Mouse (Mus musculus) liver, embryonic 12.5 days (tissue): ENCODE data around the gene Babam2. TPM values are rescaled to one million over a fixed set of nuclear protein-coding genes. Genes with fewer than 3 reads are reported as not detected.

Experiments
- ATAC-seq: fragments of 200-750 bp; cut with Nextera tagmentation; 2 replicates; pipeline ENCODE4 v1.8.0; 2017; ENCODE audit warnings: moderate number of reproducible peaks, mild to moderate bottlenecking, moderate library complexity
- H3K27ac ChIP-seq: fragments of 300-500 bp; sonication (generic); 2 replicates; pipeline ENCODE4 v1.5.1; 2016; ENCODE audit warnings: mild to moderate bottlenecking
- H3K27me3 ChIP-seq: fragments of 300-500 bp; sonication (generic); replicated peaks from 2 replicates; pipeline ENCODE4 v1.6.1; 2016; ENCODE audit warnings: mild to moderate bottlenecking, moderate library complexity
- H3K36me3 ChIP-seq: fragments of 300-500 bp; sonication (generic); 2 replicates; pipeline ENCODE4 v1.6.1; 2016; ENCODE audit warnings: mild to moderate bottlenecking, moderate library complexity
- H3K4me1 ChIP-seq: fragments of 300-500 bp; sonication (generic); 2 replicates; pipeline ENCODE4 v1.6.1; 2016
- H3K4me2 ChIP-seq: fragments of 300-500 bp; sonication (generic); 2 replicates; pipeline ENCODE4 v1.6.1; 2016; ENCODE audit warnings: mild to moderate bottlenecking, moderate library complexity
- H3K4me3 ChIP-seq: fragments of 300-500 bp; sonication (generic); 2 replicates; pipeline ENCODE4 v1.5.1; 2016; ENCODE audit warnings: mild to moderate bottlenecking, moderate library complexity
- H3K9ac ChIP-seq: fragments of 300-500 bp; sonication (generic); 2 replicates; pipeline ENCODE4 v1.6.1; 2016; ENCODE audit warnings: mild to moderate bottlenecking, moderate library complexity
- H3K9me3 ChIP-seq: fragments of 300-500 bp; sonication (generic); replicated peaks from 2 replicates; pipeline ENCODE4 v1.6.1; 2016; ENCODE audit warnings: mild to moderate bottlenecking, moderate library complexity
- WGBS: fragments of 180-500 bp; shearing (Covaris S2); methylation state at CpG from one replicate; pipeline ENCODE4 v1.1.7; 2016; ENCODE audit not compliant: insufficient replicate concordance; 5-methylcytosine and 5-hydroxymethylcytosine counted together
- polyA plus RNA-seq: library from polyadenylated mRNA; unstranded; fragments of >200 nt; fragmentation: Nextera tagmentation; extraction: Ambion mirVana; gene quantifications from 2 replicates; pipeline ENCODE4 v1.2.1, GENCODE M21; 2016

The Babam2 gene
- polyA plus RNA-seq, 1 experiment from 2014 or later, result 41.3 TPM

GRCm38 (mm10) chr5:32106473-32107140, 409.1 kb downstream of the Babam2 start:
- Histone ChIP-seq H3K4me2 (no peak overlapping the region), H3K36me3 (no peaks in the 10 kb centered on the region), H3K4me3 (no peak overlapping the region), H3K4me1 (peaks cover 18% of the 10 kb centered on the region; the same call in 1 of the 2 replicates), H3K27ac (no peak overlapping the region), H3K9me3 (no peaks in the 10 kb centered on the region), H3K9ac (no peak overlapping the region), H3K27me3 (peaks cover 5% of the 10 kb centered on the region; the same call in 1 of the 2 replicates)
- ATAC-seq, result no peak
- 69% methylated on average over 5 of the region's 5 CpGs for WGBS

DNA sequence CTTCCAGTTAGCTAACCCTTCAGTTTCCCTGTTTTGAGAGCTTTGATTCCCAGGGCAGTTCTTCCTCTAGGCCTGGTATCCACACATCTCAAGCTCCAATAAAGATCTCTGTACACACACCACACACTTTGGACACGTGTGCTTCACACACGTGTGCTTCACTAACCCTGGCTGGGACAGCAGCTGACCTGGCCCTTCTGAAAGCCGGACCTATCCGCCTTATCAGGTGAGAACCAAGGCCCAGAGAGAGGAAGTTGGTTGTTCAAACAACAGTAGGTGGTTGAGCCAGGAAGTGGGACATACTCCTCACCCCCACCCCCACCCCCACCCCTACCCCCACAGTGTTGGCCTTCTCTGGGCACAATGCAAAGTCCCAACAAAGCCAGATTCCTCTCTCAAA, 413.2 kb downstream of the Babam2 start:
- Histone ChIP-seq H3K9me3 (no peaks in the 10 kb centered on the region), H3K27ac (no peak overlapping the region), H3K27me3 (peaks cover 5% of the 10 kb centered on the region; the same call in 1 of the 2 replicates), H3K4me2 (no peak overlapping the region), H3K36me3 (no peaks in the 10 kb centered on the region), H3K9ac (no peak overlapping the region), H3K4me1 (peaks cover 7% of the 10 kb centered on the region; the same call in 1 of the 2 replicates), H3K4me3 (no peak overlapping the region)
- 28% methylated on average over 4 of the region's 4 CpGs for WGBS
- ATAC-seq, result no peak

- ATAC-seq, result no peak
Measured at GRCm38 (mm10) chr5:32112206-32112916, 414.9 kb downstream of the Babam2 start.

DNA sequence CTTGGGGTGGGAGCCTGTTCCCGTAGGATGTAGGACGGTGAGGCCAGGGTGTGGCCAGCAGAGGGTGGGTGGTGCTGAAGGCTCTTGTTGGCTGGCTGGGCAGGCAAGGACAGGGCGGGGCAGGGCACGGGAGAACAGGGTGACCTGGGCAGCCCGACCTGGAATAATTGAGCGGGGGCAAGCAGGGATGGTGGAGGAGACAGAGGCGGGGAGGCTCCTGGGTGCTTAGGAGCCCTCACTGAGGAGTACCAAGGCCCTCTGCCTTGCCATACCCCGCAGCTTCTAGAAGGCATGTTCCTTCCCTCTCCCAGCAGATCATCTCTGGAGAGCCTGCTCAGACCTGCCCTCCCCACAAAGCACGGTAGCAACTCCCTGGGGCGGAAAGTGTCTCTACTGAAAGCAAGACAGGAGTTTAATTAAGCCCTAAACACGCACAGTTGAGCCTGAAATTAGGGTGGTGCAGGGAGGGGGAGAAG, 423.5 kb downstream of the Babam2 start:
- H3K4me1 ChIP-seq, result no peaks in the 10 kb centered on the region
- H3K9me3 ChIP-seq, result no peaks in the 10 kb centered on the region
- H3K27me3 ChIP-seq, result peaks cover 26% of the 10 kb centered on the region
- H3K4me2 ChIP-seq, result no peak overlapping the region
- ATAC-seq, result no peak
- H3K9ac ChIP-seq, result no peak overlapping the region
- no peak overlapping the region for H3K27ac ChIP-seq
- H3K36me3 ChIP-seq, result no peaks in the 10 kb centered on the region
- no peak overlapping the region for H3K4me3 ChIP-seq
- WGBS, result 52% methylated on average over 11 of the region's 11 CpGs

More at GRCm38 (mm10) chr5:32112206-32112916, 414.9 kb downstream of the Babam2 start:
- WGBS, result 26% methylated on average over 7 of the region's 7 CpGs
- no peak overlapping the region for H3K27ac ChIP-seq
- H3K36me3 ChIP-seq, result no peaks in the 10 kb centered on the region
- H3K4me1 ChIP-seq, result peaks cover 7% of the 10 kb centered on the region; the same call in 1 of the 2 replicates
- H3K27me3 ChIP-seq, result peaks cover 5% of the 10 kb centered on the region; the same call in 1 of the 2 replicates
- no peak overlapping the region for H3K9ac ChIP-seq
- no peak overlapping the region for H3K4me2 ChIP-seq
- no peaks in the 10 kb centered on the region for H3K9me3 ChIP-seq
- no peak overlapping the region for H3K4me3 ChIP-seq

DNA sequence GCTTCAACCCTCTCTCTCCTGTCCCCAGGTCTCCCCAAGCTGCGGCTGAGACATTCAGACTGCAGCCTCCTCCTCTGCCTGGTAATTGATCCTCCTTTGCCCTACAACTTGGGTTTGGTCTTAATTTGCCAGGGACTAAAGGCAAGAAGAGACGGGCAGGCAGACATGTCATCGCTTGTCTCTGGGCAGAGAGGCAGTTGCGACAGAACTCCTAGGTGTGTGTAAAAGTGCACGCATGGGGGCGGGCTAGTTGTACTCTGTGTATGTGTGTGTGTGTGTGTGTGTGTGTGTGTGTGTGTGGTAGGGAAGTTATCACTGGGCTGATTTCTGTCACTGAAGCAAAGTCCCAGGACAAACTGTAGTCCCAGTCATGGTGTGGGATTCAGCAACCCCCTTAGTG, 424.5 kb downstream of the Babam2 start:
- WGBS, result 52% methylated on average over 6 of the region's 6 CpGs
- Histone ChIP-seq H3K4me1 (no peaks in the 10 kb centered on the region), H3K4me2 (no peak overlapping the region), H3K9ac (no peak overlapping the region), H3K27ac (no peak overlapping the region), H3K27me3 (peaks cover 30% of the 10 kb centered on the region), H3K4me3 (no peak overlapping the region), H3K9me3 (no peaks in the 10 kb centered on the region), H3K36me3 (no peaks in the 10 kb centered on the region)
- no peak for ATAC-seq

DNA sequence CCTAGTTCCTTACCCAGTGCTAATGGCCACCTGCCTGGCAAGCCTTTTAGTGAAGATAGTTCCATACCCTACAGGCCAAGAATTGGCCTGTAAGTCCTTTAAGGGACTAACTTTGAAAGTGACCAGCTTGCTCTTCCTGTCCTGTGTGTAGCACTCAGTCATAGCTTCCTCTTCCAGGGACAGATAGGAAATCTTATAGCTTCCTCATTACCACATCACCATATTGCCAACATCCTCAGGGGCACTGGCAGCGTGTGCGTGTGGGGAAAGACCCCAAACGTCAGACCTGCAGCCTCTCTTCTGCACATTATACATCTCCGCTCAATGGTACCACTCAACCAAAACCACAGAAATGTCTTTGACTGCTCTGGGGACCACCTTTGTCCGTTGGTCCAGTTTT, 424.9 kb downstream of the Babam2 start:
- H3K4me2 ChIP-seq, result no peak overlapping the region
- ATAC-seq, result no peak
- H3K4me1 ChIP-seq, result no peaks in the 10 kb centered on the region
- no peaks in the 10 kb centered on the region for H3K9me3 ChIP-seq
- peaks cover 30% of the 10 kb centered on the region for H3K27me3 ChIP-seq
- no peak overlapping the region for H3K9ac ChIP-seq
- H3K4me3 ChIP-seq, result no peak overlapping the region
- H3K36me3 ChIP-seq, result no peaks in the 10 kb centered on the region
- 27% methylated on average over 5 of the region's 5 CpGs for WGBS
- H3K27ac ChIP-seq, result no peak overlapping the region

DNA sequence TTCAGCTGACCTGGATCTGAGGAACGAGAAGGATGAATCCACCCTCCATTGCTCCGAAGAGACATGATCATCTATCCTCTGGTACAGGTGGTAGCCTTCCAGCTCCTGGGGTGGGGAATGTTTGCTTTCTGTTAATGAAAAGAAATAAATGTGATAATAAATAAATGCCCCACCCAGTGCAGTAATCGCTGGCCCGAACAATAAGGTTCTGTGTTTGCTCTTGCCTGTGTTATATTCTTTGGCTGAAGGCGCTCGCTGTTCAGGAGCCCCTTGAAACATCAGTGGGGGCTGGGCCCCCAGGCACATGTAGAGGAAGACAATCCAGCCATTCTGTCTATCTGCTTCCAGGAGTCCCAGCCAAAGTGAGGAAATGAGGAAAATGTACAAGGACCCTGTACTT, 427.5 kb downstream of the Babam2 start:
- no peak overlapping the region for H3K27ac ChIP-seq
- WGBS, result 77% methylated on average over 6 of the region's 6 CpGs
- no peak overlapping the region for H3K4me2 ChIP-seq
- no peak overlapping the region for H3K9ac ChIP-seq
- H3K36me3 ChIP-seq, result no peaks in the 10 kb centered on the region
- H3K27me3 ChIP-seq, result peaks cover 42% of the 10 kb centered on the region
- no peak for ATAC-seq
- H3K9me3 ChIP-seq, result no peaks in the 10 kb centered on the region
- H3K4me1 ChIP-seq, result no peaks in the 10 kb centered on the region
- no peak overlapping the region for H3K4me3 ChIP-seq

GRCm38 (mm10) chr5:32127226-32127625, 429.7 kb downstream of the Babam2 start:
- H3K27ac ChIP-seq, result no peak overlapping the region
- peaks cover 53% of the 10 kb centered on the region for H3K27me3 ChIP-seq
- no peak overlapping the region for H3K9ac ChIP-seq
- H3K4me1 ChIP-seq, result no peaks in the 10 kb centered on the region
- no peaks in the 10 kb centered on the region for H3K36me3 ChIP-seq
- H3K9me3 ChIP-seq, result no peaks in the 10 kb centered on the region
- 61% methylated on average over 3 of the region's 3 CpGs for WGBS
- H3K4me2 ChIP-seq, result no peak overlapping the region
- H3K4me3 ChIP-seq, result no peak overlapping the region
- ATAC-seq, result no peak

GRCm38 (mm10) chr5:32127927-32128326, 430.4 kb downstream of the Babam2 start:
- H3K4me3 ChIP-seq, result no peak overlapping the region
- H3K4me2 ChIP-seq, result no peak overlapping the region
- 35% methylated on average over 3 of the region's 3 CpGs for WGBS

DNA sequence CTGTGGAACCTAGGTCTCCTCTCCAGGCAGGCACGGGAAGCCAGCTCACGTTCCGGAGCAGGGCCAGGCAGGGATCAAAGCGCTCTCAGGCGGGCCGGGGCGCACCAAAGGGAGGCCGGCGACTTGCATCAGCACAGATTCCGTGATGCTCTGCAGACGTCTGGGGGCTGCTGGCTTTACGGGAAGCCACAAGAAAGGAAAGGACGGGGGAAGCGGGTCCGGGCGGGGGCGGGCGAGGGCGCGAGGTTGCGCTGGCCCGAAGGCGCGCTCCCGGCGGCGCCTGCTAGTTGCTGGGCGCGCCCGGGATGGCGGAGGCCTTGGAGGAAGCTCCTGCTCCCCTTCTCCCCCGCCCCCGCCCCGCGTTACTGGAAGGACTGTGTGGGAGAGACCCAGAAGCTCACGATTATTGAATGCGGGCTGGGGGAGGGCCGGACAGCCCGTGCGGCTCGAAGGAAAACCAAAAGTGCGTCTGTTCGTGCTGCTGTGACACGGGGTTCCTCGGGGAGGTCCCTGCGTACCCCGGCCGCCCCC, 435.6 kb downstream of the Babam2 start:
- Histone ChIP-seq H3K36me3 (no peaks in the 10 kb centered on the region), H3K9ac (peak overlapping the region; percentile 43), H3K4me2 (peak overlapping the region; percentile 78), H3K27ac (peak overlapping the region; percentile 53; the same call in 1 of the 2 replicates), H3K27me3 (peaks cover 99% of the 10 kb centered on the region), H3K9me3 (no peaks in the 10 kb centered on the region), H3K4me1 (peaks cover 15% of the 10 kb centered on the region; the same call in 1 of the 2 replicates), H3K4me3 (peak overlapping the region; percentile 63)
- no peak for ATAC-seq
- 2% methylated on average over 46 of the region's 48 CpGs for WGBS

More at GRCm38 (mm10) chr5:32127927-32128326, 430.4 kb downstream of the Babam2 start:
- H3K27me3 ChIP-seq, result peaks cover 60% of the 10 kb centered on the region
- ATAC-seq, result no peak
- H3K9ac ChIP-seq, result no peak overlapping the region
- H3K9me3 ChIP-seq, result no peaks in the 10 kb centered on the region
- peaks cover 4% of the 10 kb centered on the region; the same call in 1 of the 2 replicates for H3K4me1 ChIP-seq
- H3K27ac ChIP-seq, result no peak overlapping the region
- H3K36me3 ChIP-seq, result no peaks in the 10 kb centered on the region

DNA sequence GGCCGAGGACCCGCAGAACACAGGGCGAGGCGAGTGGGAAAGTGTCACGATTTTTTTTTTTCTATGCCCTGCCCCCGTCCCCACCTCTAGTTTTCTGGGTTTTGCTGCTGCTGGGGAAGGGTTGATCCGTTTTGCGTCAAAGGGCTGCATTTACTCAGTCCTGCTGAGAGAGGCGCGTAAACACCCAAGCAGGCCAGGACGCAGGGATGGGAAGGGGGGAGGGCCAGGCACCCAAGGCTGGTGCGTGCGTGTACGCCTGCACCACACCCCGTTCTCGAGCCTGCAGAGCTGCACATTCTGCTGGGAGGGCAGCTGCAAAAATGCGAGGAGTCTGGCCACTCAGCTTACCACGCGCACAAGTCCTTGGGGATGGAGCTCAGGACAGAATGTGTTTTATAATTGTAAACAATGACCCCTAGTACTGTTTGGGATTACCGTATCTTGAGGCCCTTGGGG, 436.1 kb downstream of the Babam2 start:
- peaks cover 16% of the 10 kb centered on the region; the same call in 1 of the 2 replicates for H3K4me1 ChIP-seq
- ATAC-seq, result no peak
- WGBS, result under 1% methylated on average over 20 of the region's 20 CpGs
- peak overlapping the region; percentile 43 for H3K9ac ChIP-seq
- H3K4me2 ChIP-seq, result peak overlapping the region; percentile 78
- H3K9me3 ChIP-seq, result no peaks in the 10 kb centered on the region
- H3K27ac ChIP-seq, result peak overlapping the region; percentile 53; the same call in 1 of the 2 replicates
- no peaks in the 10 kb centered on the region for H3K36me3 ChIP-seq
- H3K4me3 ChIP-seq, result peak overlapping the region; percentile 63
- H3K27me3 ChIP-seq, result peaks cover 100% of the 10 kb centered on the region
